Mouse (Mus musculus) small intestine, adult 2 months (tissue): ENCODE results near the gene Ube2g2.

Experiments
- CTCF ChIP-seq: fragments of 200-500 bp; IDR thresholded peaks from 2 replicates; pipeline ENCODE4 v1.5.1; 2012; ENCODE audit warnings: low read depth, mild to moderate bottlenecking, control low read depth, inconsistent platforms, low read length, moderate library complexity, mixed read lengths; ENCODE audit not compliant: insufficient replicate concordance, insufficient read length; ENCODE audit errors: extremely low read depth
- POLR2A ChIP-seq: fragments of 200-500 bp; IDR thresholded peaks from 2 replicates; pipeline ENCODE4 v1.6.1; 2012; ENCODE audit warnings: low read depth, mild to moderate bottlenecking, control low read depth, inconsistent platforms, low read length, moderate library complexity

DNA sequence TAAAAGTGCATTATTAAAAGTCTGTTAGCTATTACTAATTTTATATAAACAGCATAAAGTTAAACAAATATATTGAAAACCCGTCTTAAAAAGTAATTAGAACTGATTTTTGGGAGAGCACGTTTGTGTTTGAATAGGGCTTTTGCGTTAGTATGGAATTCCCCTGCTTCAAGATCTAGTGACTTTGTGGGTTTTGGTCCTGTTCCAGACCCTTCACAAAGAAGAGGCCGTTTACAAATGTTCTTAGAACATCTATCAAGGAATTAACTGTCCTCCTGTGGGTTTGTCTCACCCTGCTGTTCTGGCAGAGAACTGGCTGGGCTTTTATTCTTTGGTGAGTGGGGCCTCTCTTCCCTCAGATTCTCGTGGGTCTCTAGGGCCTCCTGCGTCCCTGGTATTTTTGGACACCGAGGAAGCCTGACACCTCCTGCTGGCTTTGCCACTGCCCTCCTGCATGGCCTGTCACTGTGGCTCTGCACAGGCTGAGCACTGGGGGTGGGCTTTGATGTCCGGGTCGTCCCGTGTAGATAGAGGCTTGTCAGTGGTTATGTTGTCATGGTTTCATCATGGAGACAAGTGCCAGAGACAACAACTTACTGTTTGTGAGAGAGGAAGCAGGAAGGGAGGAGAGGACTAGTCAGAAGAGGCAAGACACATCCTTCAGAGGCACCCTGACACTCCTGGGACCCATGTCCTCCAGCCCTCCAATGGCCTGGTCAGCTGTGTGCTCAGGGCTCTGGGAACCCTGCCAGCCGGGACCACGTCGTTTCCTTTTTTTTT lies 12.6 kb downstream of the Ube2g2 start:
- TF ChIP-seq CTCF (no peak), POLR2A (no peak)
